ENCODE assay signal across 21 mouse cellular contexts in genomic region chr4:137717005-137717404, GRCm38 (mm10). TPM values are rescaled to one million over a fixed set of nuclear protein-coding genes. Genes with fewer than 3 reads are reported as not detected.
DNase-seq lines count a peak whose midpoint lies in the region; ATAC-seq lines count a peak whose summit lies in the region.
"Had no signal": no experiment of that assay in that cellular context is flagged by ENCODE, and none has a peak within 500 bp of the region (broad histone marks: within the 10 kb centered on the region; RNA-seq: fewer than 3 reads in every experiment).

No protein-coding gene starts in this region.

- H3K9me3 ChIP-seq in heart, embryonic 10.5 days: no peaks in the 10 kb centered on the region
- no peaks in the 10 kb centered on the region for H3K9me3 ChIP-seq in intestine, embryonic 16.5 days (ENCODE audit: control insufficient read depth, low read length)
- H3K9me3 ChIP-seq: embryonic facial prominence, embryonic 12.5 days; neural tube, embryonic 12.5 days had no signal

- H3K4me3 ChIP-seq in heart, embryonic 10.5 days: no peak overlapping the region
- H3K4me3 ChIP-seq in intestine, embryonic 16.5 days (ENCODE audit: low read length): no peak overlapping the region
- H3K4me3 ChIP-seq: embryonic facial prominence, embryonic 12.5 days; heart, adult 2 months; neural tube, embryonic 12.5 days had no signal

- H3K4me1 ChIP-seq in heart, embryonic 10.5 days: peaks cover 43% of the 10 kb centered on the region
- H3K4me1 ChIP-seq in intestine, embryonic 16.5 days (ENCODE audit: control insufficient read depth, insufficient read depth, low read length): peaks cover 36% of the 10 kb centered on the region

- WGBS in heart, embryonic 10.5 days: 46% methylated on average over 7 of the region's 7 CpGs
- WGBS in intestine, embryonic 16.5 days: 54% methylated on average over 7 of the region's 7 CpGs

- H3K27ac ChIP-seq in heart, embryonic 10.5 days: peak overlapping the region; percentile 54; the same call in 1 of the 2 replicates
- no peak overlapping the region for H3K27ac ChIP-seq in intestine, embryonic 16.5 days (ENCODE audit: low read length)
- H3K27ac ChIP-seq: embryonic facial prominence, embryonic 12.5 days; heart, adult 2 months; neural tube, embryonic 12.5 days had no signal

- no peak for ATAC-seq in intestine, embryonic 16.5 days
- ATAC-seq in CD4-positive, CD25-positive, alpha-beta regulatory T cell, adult 4 months: no peak
- ATAC-seq: forebrain, postnatal 0 days; Patski had no signal

- H3K9ac ChIP-seq in intestine, embryonic 16.5 days (ENCODE audit: low read depth, low read length): peak overlapping the region; percentile 16; the same call in 1 of the 2 replicates
- H3K9ac ChIP-seq: embryonic facial prominence, embryonic 12.5 days; forebrain, postnatal 0 days had no signal

- intact Hi-C loops in left cerebral cortex, postnatal 36 days (cut with DNase I): no loop called here

- no peaks in the 10 kb centered on the region for H3K36me3 ChIP-seq in heart, embryonic 10.5 days
- H3K36me3 ChIP-seq in intestine, embryonic 16.5 days (ENCODE audit: control insufficient read depth, insufficient read depth, low read length): no peaks in the 10 kb centered on the region
- H3K36me3 ChIP-seq: embryonic facial prominence, embryonic 12.5 days; neural tube, embryonic 12.5 days had no signal

- no peak overlapping the region for H3K4me2 ChIP-seq in intestine, embryonic 16.5 days (ENCODE audit: low read depth, low read length)
- H3K4me2 ChIP-seq: embryonic facial prominence, embryonic 12.5 days; neural tube, embryonic 12.5 days had no signal

- H3K27me3 ChIP-seq in heart, embryonic 10.5 days (ENCODE audit: insufficient read depth, poor library complexity, severe bottlenecking): peaks cover 93% of the 10 kb centered on the region
- no peaks in the 10 kb centered on the region for H3K27me3 ChIP-seq in intestine, embryonic 16.5 days (replicated peaks; ENCODE audit: control insufficient read depth, insufficient read depth, low read length)
- H3K27me3 ChIP-seq: embryonic facial prominence, embryonic 12.5 days; Patski had no signal

- DNase-seq in heart, embryonic 10.5 days (ENCODE audit: low spot score): no peak
- no peak for DNase-seq in heart, adult 8-10 months (ENCODE audit: low spot score)
- peak; percentile 68 for DNase-seq in ovary, adult 18-20 months (ENCODE audit: low spot score)
- DNase-seq in ovary, postnatal 36 days (ENCODE audit: low spot score): no peak
- DNase-seq in thymus, postnatal 10 days (ENCODE audit: low spot score in 2 of 2): no peak
- DNase-seq in left cerebral cortex, postnatal 36 days (ENCODE audit: low spot score in 2 of 2): no peak
- DNase-seq: cerebellum, adult 18-20 months; cerebellum, postnatal 25 days; forebrain, postnatal 0 days; gastrocnemius, postnatal 25 days; heart, adult 2 months; kidney, adult 18-20 months; kidney, postnatal 4 days; lung, postnatal 4 days; midbrain, embryonic 14.5 days; thymus, adult 2 months had no signal

RNA-seq across cellular contexts. Expression of gene Rap1gap, which starts 52.5 kb away (rescaled TPM):
- polyA plus RNA-seq in heart, embryonic 10.5 days (2016; fragmentation: Nextera tagmentation; extraction: Ambion mirVana): 6.7 and 8.0 TPM in 2 replicates
- total RNA-seq in heart, adult 8-10 months (2022): 10 to 100 TPM; 12.1 to 16.5 (median 14.5) TPM
- polyA plus RNA-seq in intestine, embryonic 16.5 days (2015; fragmentation: Nextera tagmentation; extraction: Ambion mirVana): 26.9 and 30.9 TPM in 2 replicates
- polyA plus RNA-seq in CD4-positive, CD25-positive, alpha-beta regulatory T cell, adult 4 months (2017; shearing (Covaris generic)): 1 to 10 TPM in 1 of 2 experiments, not detected in 1; 1.4 TPM
- total RNA-seq in left cerebral cortex, postnatal 36 days (2021): 100 to 1,000 TPM; 311 to 333 TPM
